Mouse (Mus musculus): ENCODE data around the gene Map3k3. TPM values are rescaled to one million over a fixed set of nuclear protein-coding genes. Genes with fewer than 3 reads are reported as not detected.

Gene Map3k3
- total and polyA plus RNA-seq, 3 experiments: 28.8 to 34.1 (median 32.3) TPM

DNA sequence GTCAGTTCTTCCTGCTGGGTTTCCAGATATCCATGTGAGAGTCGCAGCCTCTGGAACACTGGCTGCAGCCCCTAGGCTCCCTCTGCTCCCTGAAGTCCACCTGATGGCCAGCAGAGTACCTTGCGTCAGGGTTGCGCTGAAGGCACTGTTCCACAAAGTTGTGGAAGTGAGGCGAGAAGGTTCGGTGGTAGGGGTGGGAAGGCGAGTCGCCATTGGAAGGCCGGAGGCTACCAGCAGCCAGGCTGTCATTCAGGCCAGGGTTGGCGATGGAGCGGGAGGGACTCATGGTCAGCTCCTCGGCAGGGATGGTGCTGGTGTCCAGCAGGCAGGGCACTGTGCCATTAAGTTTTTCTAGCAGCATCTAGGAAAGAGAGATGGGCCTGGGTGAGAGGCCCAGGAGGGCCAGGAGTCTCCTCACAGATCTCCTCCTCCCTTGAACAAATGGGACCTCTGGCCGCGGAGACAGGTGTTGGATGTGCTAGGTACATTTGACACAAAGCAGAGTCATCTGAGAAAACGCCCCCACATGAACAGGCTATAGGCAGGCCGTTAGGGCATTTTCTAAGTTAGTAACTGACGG lies 80.3 kb downstream of the Map3k3 start:
- Histone ChIP-seq H3K4me1 (ENCODE audit: control insufficient read depth in 1 of 2, insufficient read depth in 2 of 2) (peaks cover 8 to 38% of the 10 kb centered on the region in 2 experiments), H3K79me2 (replicated peaks; ENCODE audit: control insufficient read depth, extremely low read depth, insufficient read depth, poor library complexity, severe bottlenecking) (no peaks in the 10 kb centered on the region), H3K9me3 (replicated peaks; ENCODE audit: low read length) (no peaks in the 10 kb centered on the region), H3K27ac (ENCODE audit: insufficient read depth, low read depth) (no peak overlapping the region), H3K4me2 (ENCODE audit: insufficient read depth, low read depth, poor library complexity, severe bottlenecking) (no peak overlapping the region), H3K4me3 (replicated peaks in 1 of 3; ENCODE audit: low read depth in 2 of 3, low read length in 2 of 3, poor library complexity in 1 of 3) (no peak overlapping the region), H3K36me3 (replicated peaks in 1 of 2; ENCODE audit: control insufficient read depth in 1 of 2, insufficient read depth in 1 of 2, low read length in 1 of 2) (peaks cover 45 to 62% of the 10 kb centered on the region in 2 experiments), H3K9ac (ENCODE audit: insufficient read depth, low read depth) (no peak overlapping the region), H3K27me3 (replicated peaks) (no peaks in the 10 kb centered on the region)
- DNase-seq (ENCODE audit: extremely low read depth): no peak
- dilution Hi-C loops (cut with MboI; ENCODE audit: extremely low pct_ligation_motif_present, extremely low pct_unique_long_range_greater_than_20kb, low sequenced_read_pairs) (no loop called here), in situ Hi-C loops (cut with MboI; ENCODE audit: low pct_ligation_motif_present, low pct_unique_long_range_greater_than_20kb, low sequenced_read_pairs) (no loop called here)
- TF ChIP-seq BHLHE40 (IDR thresholded peaks at IDR 0.05; ENCODE audit: low read depth, low read length) (no peak), SMC3 (IDR thresholded peaks at IDR 0.05; ENCODE audit: low read depth, low read length) (no peak), E2F4 (IDR thresholded peaks at IDR 0.05; ENCODE audit: insufficient replicate concordance, low read depth, low read length) (no peak), MEF2A (IDR thresholded peaks at IDR 0.05; ENCODE audit: borderline replicate concordance, low read depth, low read length) (no peak), PAX5 (IDR thresholded peaks at IDR 0.05; ENCODE audit: low read length) (no peak), SIN3A (IDR thresholded peaks at IDR 0.05; ENCODE audit: low read length) (no peak), TBP (conservative IDR thresholded peaks at IDR 0.05; ENCODE audit: low read depth, low read length) (no peak), CHD1 (IDR thresholded peaks at IDR 0.05; ENCODE audit: low read depth, low read length) (no peak), TCF12 (IDR thresholded peaks at IDR 0.05; ENCODE audit: low read depth, low read length) (no peak), ETS1 (conservative IDR thresholded peaks at IDR 0.05; ENCODE audit: low read depth, low read length) (no peak), GABPA (IDR thresholded peaks at IDR 0.05; ENCODE audit: insufficient replicate concordance, low read depth, low read length) (no peak), POLR2AphosphoS2 (IDR thresholded peaks at IDR 0.05; ENCODE audit: low read depth, low read length) (no peak), RAD21 (IDR thresholded peaks at IDR 0.05; ENCODE audit: low read depth, low read length) (no peak), EP300 (IDR thresholded peaks at IDR 0.05; ENCODE audit: low read length) (no peak), MAZ (IDR thresholded peaks at IDR 0.05; ENCODE audit: low read depth, low read length) (no peak), RCOR1 (conservative IDR thresholded peaks at IDR 0.05; ENCODE audit: low read depth, low read length) (no peak), USF2 (conservative IDR thresholded peaks at IDR 0.05; ENCODE audit: low read depth, low read length) (no peak), MAX (IDR thresholded peaks at IDR 0.05; ENCODE audit: low read length) (no peak)

DNA sequence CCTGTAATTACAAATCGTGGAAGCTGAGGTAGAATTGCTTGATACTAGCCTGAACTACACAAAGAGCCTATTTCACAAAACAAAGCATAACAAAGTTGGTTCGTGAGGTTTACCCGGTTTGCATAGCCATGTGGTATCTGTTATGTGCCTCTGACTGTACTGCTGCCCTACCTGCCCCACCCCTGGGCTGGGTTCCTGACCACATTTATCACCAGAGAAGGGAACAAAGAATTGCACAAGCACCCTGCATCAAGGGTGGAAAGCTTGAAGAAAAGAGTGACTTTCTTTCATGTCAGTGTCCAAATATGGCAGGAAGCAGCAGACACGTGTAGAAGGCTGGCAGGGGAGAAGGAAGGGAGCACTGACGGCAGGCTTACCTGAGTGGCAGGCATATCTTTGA lies 83.0 kb downstream of the Map3k3 start:
- TF ChIP-seq TCF12 (IDR thresholded peaks at IDR 0.05; ENCODE audit: low read depth, low read length) (no peak), CHD2 (IDR thresholded peaks at IDR 0.05; ENCODE audit: low read length) (no peak), KAT2A (IDR thresholded peaks at IDR 0.05; ENCODE audit: insufficient replicate concordance, low read length) (no peak), MYC (IDR thresholded peaks at IDR 0.05; ENCODE audit: low read depth, low read length) (no peak), POLR2A (IDR thresholded peaks at IDR 0.05; ENCODE audit: low read depth, low read length) (no peak), NELFE (IDR thresholded peaks at IDR 0.05; ENCODE audit: low read depth, low read length) (no peak), BHLHE40 (IDR thresholded peaks at IDR 0.05; ENCODE audit: low read depth, low read length) (no peak), E2F4 (IDR thresholded peaks at IDR 0.05; ENCODE audit: insufficient replicate concordance, low read depth, low read length) (no peak)
- Histone ChIP-seq H3K4me2 (ENCODE audit: insufficient read depth, low read depth, poor library complexity, severe bottlenecking) (no peak overlapping the region), H3K36me3 (replicated peaks in 1 of 2; ENCODE audit: control insufficient read depth in 1 of 2, insufficient read depth in 1 of 2, low read length in 1 of 2) (peaks cover 54 to 79% of the 10 kb centered on the region in 2 experiments), H3K9me3 (replicated peaks; ENCODE audit: low read length) (peaks cover under 1% of the 10 kb centered on the region), H3K79me2 (replicated peaks; ENCODE audit: control insufficient read depth, extremely low read depth, insufficient read depth, poor library complexity, severe bottlenecking) (no peaks in the 10 kb centered on the region), H3K4me3 (replicated peaks in 1 of 3; ENCODE audit: low read depth in 2 of 3, low read length in 2 of 3, poor library complexity in 1 of 3) (no peak overlapping the region), H3K9ac (ENCODE audit: insufficient read depth, low read depth) (no peak overlapping the region), H3K4me1 (ENCODE audit: control insufficient read depth in 1 of 2, insufficient read depth in 2 of 2) (peaks cover 0 to 27% of the 10 kb centered on the region in 2 experiments; a peak in 2 of 4 replicates), H3K27ac (ENCODE audit: insufficient read depth, low read depth) (no peak overlapping the region), H3K27me3 (replicated peaks) (no peaks in the 10 kb centered on the region)
- in situ Hi-C loops (cut with MboI; ENCODE audit: low pct_ligation_motif_present, low pct_unique_long_range_greater_than_20kb, low sequenced_read_pairs): no loop called here
- DNase-seq (ENCODE audit: extremely low read depth): no peak
- dilution Hi-C loops (cut with MboI; ENCODE audit: extremely low pct_ligation_motif_present, extremely low pct_unique_long_range_greater_than_20kb, low sequenced_read_pairs): no loop called here
